Mouse (Mus musculus): ENCODE results near the gene Krt27. TPM values are rescaled to one million over a fixed set of nuclear protein-coding genes. Genes with fewer than 3 reads are reported as not detected.
A peak's percentile ranks its signal among the peaks of the same experiment; 100 is the strongest.

Krt27 gene
- not detected in 2 replicates for polyA plus RNA-seq (2015; fragmentation: Nextera tagmentation; extraction: Ambion mirVana)

GRCm38 (mm10) chr11:99351004-99351403 is at the start of gene Krt27:
Gene Krt27, minus strand, starts transcription at chr11:99351104.
- WGBS: 63% methylated on average over 12 of the region's 12 CpGs
- Histone ChIP-seq H3K4me2 (no peak within 1 kb of the TSS), H3K9me3 (no peaks in the 10 kb centered on the region), H3K36me3 (no peaks in the 10 kb centered on the region), H3K27ac (no peak within 1 kb of the TSS), H3K4me1 (no peaks in the 10 kb centered on the region), H3K4me3 (no peak within 1 kb of the TSS), H3K27me3 (0 out of 2 replicates have a peak, but pooled peaks cover 2% of the 10 kb centered on the region), H3K9ac (no peak within 1 kb of the TSS)
- ATAC-seq (ENCODE audit: borderline replicate concordance, extremely low read depth, low FRiP score, low TSS enrichment): no peak

GRCm38 (mm10) chr11:99399956-99400549 is 49.1 kb upstream of the Krt27 start:
- Histone ChIP-seq H3K9me3 (no peaks in the 10 kb centered on the region), H3K36me3 (no peaks in the 10 kb centered on the region), H3K4me2 (no peak overlapping the region), H3K27ac (no peak overlapping the region), H3K4me3 (no peak overlapping the region), H3K27me3 (peaks cover 9% of the 10 kb centered on the region; the same call in 1 of the 2 replicates), H3K4me1 (no peaks in the 10 kb centered on the region), H3K9ac (no peak overlapping the region)
- 78% methylated on average over 13 of the region's 13 CpGs for WGBS
- no peak for ATAC-seq (ENCODE audit: borderline replicate concordance, extremely low read depth, low FRiP score, low TSS enrichment)

GRCm38 (mm10) chr11:99398832-99399231 is 47.9 kb upstream of the Krt27 start:
- Histone ChIP-seq H3K4me1 (no peaks in the 10 kb centered on the region), H3K27me3 (peaks cover 9% of the 10 kb centered on the region; the same call in 1 of the 2 replicates), H3K9ac (no peak overlapping the region), H3K4me3 (no peak overlapping the region), H3K36me3 (no peaks in the 10 kb centered on the region), H3K27ac (no peak overlapping the region), H3K9me3 (no peaks in the 10 kb centered on the region), H3K4me2 (no peak overlapping the region)
- ATAC-seq (ENCODE audit: borderline replicate concordance, extremely low read depth, low FRiP score, low TSS enrichment): no peak
- 61% methylated on average over 8 of the region's 8 CpGs for WGBS

GRCm38 (mm10) chr11:99398084-99398483 is 47.2 kb upstream of the Krt27 start:
- Histone ChIP-seq H3K27me3 (peaks cover 9% of the 10 kb centered on the region; the same call in 1 of the 2 replicates), H3K27ac (no peak overlapping the region), H3K4me1 (no peaks in the 10 kb centered on the region), H3K4me3 (no peak overlapping the region), H3K9me3 (no peaks in the 10 kb centered on the region), H3K4me2 (no peak overlapping the region), H3K9ac (no peak overlapping the region), H3K36me3 (no peaks in the 10 kb centered on the region)
- WGBS: 60% methylated on average over 3 of the region's 3 CpGs
- no peak for ATAC-seq (ENCODE audit: borderline replicate concordance, extremely low read depth, low FRiP score, low TSS enrichment)

- no peaks in the 10 kb centered on the region for H3K4me1 ChIP-seq
- WGBS: 82% methylated on average over 2 of the region's 2 CpGs
- H3K27me3 ChIP-seq: peaks cover 9% of the 10 kb centered on the region; the same call in 1 of the 2 replicates
- H3K9me3 ChIP-seq: no peaks in the 10 kb centered on the region
- H3K27ac ChIP-seq: no peak overlapping the region
- no peak for ATAC-seq (ENCODE audit: borderline replicate concordance, extremely low read depth, low FRiP score, low TSS enrichment)
- H3K36me3 ChIP-seq: no peaks in the 10 kb centered on the region
- no peak overlapping the region for H3K4me3 ChIP-seq
- H3K9ac ChIP-seq: no peak overlapping the region
- H3K4me2 ChIP-seq: no peak overlapping the region
Observed at GRCm38 (mm10) chr11:99396661-99397060, 45.8 kb upstream of the Krt27 start.

- Histone ChIP-seq H3K4me1 (no peaks in the 10 kb centered on the region), H3K36me3 (no peaks in the 10 kb centered on the region), H3K27ac (no peak overlapping the region), H3K4me2 (no peak overlapping the region), H3K4me3 (no peak overlapping the region), H3K27me3 (peaks cover 9% of the 10 kb centered on the region; the same call in 1 of the 2 replicates), H3K9ac (no peak overlapping the region), H3K9me3 (no peaks in the 10 kb centered on the region)
- 60% methylated on average over 3 of the region's 3 CpGs for WGBS
- ATAC-seq (ENCODE audit: borderline replicate concordance, extremely low read depth, low FRiP score, low TSS enrichment): no peak
Observed at GRCm38 (mm10) chr11:99396034-99396433, 45.1 kb upstream of the Krt27 start.

GRCm38 (mm10) chr11:99392492-99392891 is 41.6 kb upstream of the Krt27 start:
- Histone ChIP-seq H3K9ac (no peak overlapping the region), H3K4me2 (no peak overlapping the region), H3K9me3 (no peaks in the 10 kb centered on the region), H3K36me3 (no peaks in the 10 kb centered on the region), H3K27me3 (no peaks in the 10 kb centered on the region), H3K27ac (no peak overlapping the region), H3K4me1 (no peaks in the 10 kb centered on the region), H3K4me3 (no peak overlapping the region)
- 69% methylated on average over 10 of the region's 10 CpGs for WGBS
- ATAC-seq (ENCODE audit: borderline replicate concordance, extremely low read depth, low FRiP score, low TSS enrichment): no peak

GRCm38 (mm10) chr11:99391375-99391774 is 40.5 kb upstream of the Krt27 start:
- no peaks in the 10 kb centered on the region for H3K36me3 ChIP-seq
- H3K4me2 ChIP-seq: no peak overlapping the region
- 73% methylated on average over 6 of the region's 6 CpGs for WGBS
- H3K27ac ChIP-seq: no peak overlapping the region
- H3K9me3 ChIP-seq: no peaks in the 10 kb centered on the region
- no peak overlapping the region for H3K9ac ChIP-seq
- no peaks in the 10 kb centered on the region for H3K27me3 ChIP-seq
- no peaks in the 10 kb centered on the region for H3K4me1 ChIP-seq
- ATAC-seq (ENCODE audit: borderline replicate concordance, extremely low read depth, low FRiP score, low TSS enrichment): no peak
- H3K4me3 ChIP-seq: no peak overlapping the region

- no peaks in the 10 kb centered on the region for H3K36me3 ChIP-seq
- H3K27ac ChIP-seq: no peak overlapping the region
- H3K4me1 ChIP-seq: no peaks in the 10 kb centered on the region
- no peaks in the 10 kb centered on the region for H3K9me3 ChIP-seq
- no peak for ATAC-seq (ENCODE audit: borderline replicate concordance, extremely low read depth, low FRiP score, low TSS enrichment)
- no peak overlapping the region for H3K9ac ChIP-seq
- WGBS: 68% methylated on average over 7 of the region's 7 CpGs
- H3K4me3 ChIP-seq: no peak overlapping the region
- H3K27me3 ChIP-seq: no peaks in the 10 kb centered on the region
- no peak overlapping the region for H3K4me2 ChIP-seq
Observed at GRCm38 (mm10) chr11:99390866-99391265, 40.0 kb upstream of the Krt27 start.

GRCm38 (mm10) chr11:99389264-99389663 is 38.4 kb upstream of the Krt27 start, which contains the start of gene Krt10:
Gene Krt10, minus strand, starts transcription at chr11:99389364.
- WGBS: 74% methylated on average over 4 of the region's 4 CpGs
- no peak within 1 kb of the TSS for H3K9ac ChIP-seq
- H3K4me2 ChIP-seq: no peak within 1 kb of the TSS
- H3K27ac ChIP-seq: no peak within 1 kb of the TSS
- H3K4me1 ChIP-seq: no peaks in the 10 kb centered on the region
- H3K9me3 ChIP-seq: no peaks in the 10 kb centered on the region
- H3K4me3 ChIP-seq: no peak within 1 kb of the TSS
- H3K27me3 ChIP-seq: no peaks in the 10 kb centered on the region; the same call in 1 of the 2 replicates
- no peak for ATAC-seq (ENCODE audit: borderline replicate concordance, extremely low read depth, low FRiP score, low TSS enrichment)
- H3K36me3 ChIP-seq: no peaks in the 10 kb centered on the region

GRCm38 (mm10) chr11:99388661-99389060 is 37.8 kb upstream of the Krt27 start:
- 88% methylated on average over 18 of the region's 18 CpGs for WGBS
- Histone ChIP-seq H3K4me3 (no peak overlapping the region), H3K27me3 (no peaks in the 10 kb centered on the region; the same call in 1 of the 2 replicates), H3K27ac (no peak overlapping the region), H3K9me3 (no peaks in the 10 kb centered on the region), H3K4me1 (no peaks in the 10 kb centered on the region), H3K4me2 (no peak overlapping the region), H3K36me3 (no peaks in the 10 kb centered on the region), H3K9ac (no peak overlapping the region)
- no peak for ATAC-seq (ENCODE audit: borderline replicate concordance, extremely low read depth, low FRiP score, low TSS enrichment)

- Histone ChIP-seq H3K9ac (peak overlapping the region; percentile 64), H3K36me3 (no peaks in the 10 kb centered on the region), H3K4me1 (no peaks in the 10 kb centered on the region), H3K4me3 (peak overlapping the region; percentile 59), H3K27me3 (peaks cover 4% of the 10 kb centered on the region; the same call in 1 of the 2 replicates), H3K4me2 (peak overlapping the region; percentile 69), H3K27ac (peak overlapping the region; percentile 98), H3K9me3 (no peaks in the 10 kb centered on the region)
- ATAC-seq (ENCODE audit: borderline replicate concordance, extremely low read depth, low FRiP score, low TSS enrichment): peak; percentile 90
- WGBS: under 1% methylated on average over 71 of the region's 71 CpGs
Observed at GRCm38 (mm10) chr11:99385813-99386721, 35.2 kb upstream of the Krt27 start.
